Mouse (Mus musculus): ENCODE measurements around the gene Agtrap.

DNA sequence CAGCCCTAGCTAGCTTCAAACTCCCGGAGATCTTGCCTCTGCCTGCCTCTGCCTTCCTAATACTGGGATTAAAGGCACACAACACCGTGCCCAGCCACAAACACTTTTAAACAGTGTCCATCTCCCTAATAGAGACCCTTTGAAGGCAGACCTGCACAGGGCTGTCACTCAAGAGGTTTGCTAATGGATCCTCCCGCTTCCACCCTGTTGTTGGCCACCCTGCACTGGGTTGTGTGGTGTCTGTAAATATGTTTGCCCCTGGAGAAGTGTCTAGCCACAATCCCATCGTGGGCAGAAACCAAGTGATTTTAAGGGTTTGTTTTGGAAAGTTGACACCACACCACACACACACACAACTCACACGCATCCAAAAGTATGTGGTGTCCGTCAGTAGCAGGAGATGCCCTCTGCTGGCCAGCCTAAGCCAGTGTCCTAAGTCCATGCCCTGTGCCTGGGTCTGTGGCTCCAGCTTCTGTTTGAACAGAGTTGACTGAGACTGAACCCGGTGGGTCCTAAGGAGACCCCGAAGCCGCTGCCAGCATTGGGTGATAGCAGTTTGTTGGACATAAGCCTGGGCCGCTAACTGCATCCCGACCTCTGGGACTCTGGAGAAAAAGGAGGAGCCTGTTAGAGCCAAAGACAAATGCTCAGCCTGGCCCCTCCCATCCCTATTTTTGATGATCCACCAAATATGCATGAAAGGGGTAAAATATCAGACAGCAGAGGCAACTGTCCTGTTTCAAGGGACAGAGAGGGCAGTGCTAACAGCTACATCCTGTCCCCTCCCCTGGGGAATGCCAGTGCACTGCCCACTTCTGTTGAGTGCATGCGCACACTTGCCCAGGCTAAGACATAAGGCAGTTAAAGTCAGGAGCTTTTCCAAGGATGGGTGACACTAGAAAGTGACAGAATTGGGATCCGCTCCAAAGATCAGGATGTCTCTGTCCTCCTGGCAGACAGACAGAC, 27.4 kb downstream of the Agtrap start:
- TF ChIP-seq POLR2A (IDR thresholded peaks at IDR 0.05; ENCODE audit: borderline replicate concordance, low read depth, low read length) (no peak), CTCF (IDR thresholded peaks at IDR 0.05; ENCODE audit: low read depth, low read length) (peak; percentile 34; the same call in 1 of the 2 replicates)
